Mouse (Mus musculus) frontal cortex, adult 2 months (tissue): ENCODE measurements around the gene Per2. TPM values are rescaled to one million over a fixed set of nuclear protein-coding genes. Genes with fewer than 3 reads are reported as not detected.
A peak's percentile ranks its signal among the peaks of the same experiment; 100 is the strongest.

Source experiments
- DNase-seq, 2 experiments: peaks; one replicate each; pipeline ENCODE4 v3.0.0; 2022; ENCODE audit warnings: low spot score in 1 of 2; ENCODE audit errors: extremely low spot score in 1 of 2
- polyA plus RNA-seq: library from polyadenylated mRNA; depleted of rRNA; stranded (reverse); fragments of >200 nt; gene quantifications from 2 replicates; pipeline ENCODE4 v1.2.3, GENCODE M21; 2012

Per2 gene
- polyA plus RNA-seq, 1 experiment, result 18.6 TPM

DNA sequence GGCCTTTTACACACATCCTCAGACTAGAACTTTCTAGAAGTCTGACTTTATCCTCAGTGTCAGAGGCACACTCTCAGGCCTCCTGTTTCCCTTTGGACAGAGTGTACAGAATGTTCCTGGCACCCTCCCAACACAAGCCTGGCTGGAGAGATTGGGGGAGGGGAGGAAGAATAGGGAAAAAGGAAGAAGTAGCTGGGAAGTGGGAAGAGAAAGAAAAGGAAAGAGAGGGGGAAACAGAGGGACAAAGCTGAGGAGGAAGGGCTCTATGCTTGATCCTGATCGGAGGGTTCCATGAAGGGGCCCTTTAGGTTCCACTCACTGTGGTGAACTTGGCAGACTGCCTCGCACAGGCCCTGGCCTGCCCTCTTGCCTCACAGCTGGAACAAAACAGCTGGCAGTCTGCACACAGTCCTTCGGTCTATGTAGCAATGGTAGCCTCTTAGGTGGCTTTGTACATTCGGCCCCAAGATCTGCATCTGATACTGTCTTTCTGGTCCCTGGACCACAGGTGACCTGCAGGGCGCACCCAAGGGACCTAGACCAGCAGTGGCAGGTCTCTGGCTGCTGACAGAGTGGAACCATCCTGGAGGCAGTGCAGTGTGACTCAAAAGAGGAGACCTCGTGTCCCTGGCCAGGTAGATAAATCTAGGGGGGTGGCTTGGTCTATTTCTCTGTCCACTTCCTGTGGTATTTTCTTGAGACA, 22.6 kb downstream of the Per2 start:
- peak in 1 of 2 experiments; percentile 57 for DNase-seq

DNA sequence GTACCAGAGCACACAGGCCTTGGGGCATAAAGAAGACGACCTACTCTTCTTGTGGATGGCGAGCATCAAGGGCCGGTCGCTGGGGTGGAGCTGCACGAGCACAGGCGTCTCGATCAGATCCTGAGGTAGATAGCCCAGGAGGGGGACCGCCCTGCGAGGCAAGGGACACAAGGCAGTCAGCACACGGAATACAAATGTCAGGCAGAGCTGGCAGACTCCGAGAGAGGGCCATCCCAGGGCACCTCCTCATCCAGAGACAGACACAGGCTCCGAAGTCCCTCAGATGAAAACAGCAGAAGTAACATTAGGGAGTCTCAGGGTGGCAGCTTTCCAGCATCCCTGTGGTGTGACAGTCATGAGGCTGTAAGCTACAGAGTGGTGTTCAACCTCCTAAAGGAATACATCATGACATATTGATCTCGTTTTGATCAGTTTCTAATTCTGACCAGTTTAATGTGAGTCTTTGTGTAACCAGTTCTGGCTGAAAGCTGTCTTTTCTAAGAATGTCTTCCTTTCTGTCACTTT, 23.5 kb downstream of the Per2 start:
- no peak for DNase-seq

DNA sequence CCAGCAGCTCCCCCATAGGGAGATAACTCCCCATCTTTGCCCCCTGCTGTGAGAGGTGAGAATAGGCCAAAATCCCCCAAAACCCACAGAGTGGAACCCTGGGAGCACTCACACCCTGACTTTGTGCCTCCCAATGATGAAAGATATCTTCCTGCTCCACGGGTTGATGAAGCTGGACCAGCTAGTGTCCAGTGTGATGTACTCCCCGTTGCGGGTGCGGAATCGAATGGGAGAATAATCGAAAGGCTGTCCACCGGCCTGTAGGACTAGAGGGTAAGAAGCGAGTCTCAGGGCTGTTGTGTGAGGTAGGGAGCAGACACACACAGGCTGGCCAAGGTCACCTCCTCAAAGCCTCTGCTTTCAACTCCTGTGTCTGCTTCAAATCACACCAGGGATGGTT, 24.2 kb downstream of the Per2 start:
- DNase-seq, result no peak

DNA sequence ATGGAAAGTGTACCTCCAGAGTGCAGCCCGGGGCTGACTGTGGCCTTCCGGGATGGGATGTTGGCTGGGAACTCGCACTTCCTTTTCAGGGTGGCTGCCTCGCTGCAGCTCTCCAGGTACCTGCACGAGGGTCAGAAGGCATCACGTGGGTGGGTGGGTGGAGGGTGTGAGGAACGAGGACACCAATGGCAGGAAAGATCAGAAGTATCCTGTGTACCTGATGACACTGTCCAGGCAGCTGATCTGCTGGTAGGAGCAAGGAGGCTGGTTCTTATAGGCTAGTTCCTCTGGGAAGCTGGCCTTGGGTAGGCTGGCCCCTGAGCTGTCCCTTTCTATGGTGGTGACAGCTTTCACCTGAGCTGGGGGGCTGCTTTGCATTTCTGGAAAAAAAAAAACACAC, 28.4 kb downstream of the Per2 start:
- no peak for DNase-seq

DNA sequence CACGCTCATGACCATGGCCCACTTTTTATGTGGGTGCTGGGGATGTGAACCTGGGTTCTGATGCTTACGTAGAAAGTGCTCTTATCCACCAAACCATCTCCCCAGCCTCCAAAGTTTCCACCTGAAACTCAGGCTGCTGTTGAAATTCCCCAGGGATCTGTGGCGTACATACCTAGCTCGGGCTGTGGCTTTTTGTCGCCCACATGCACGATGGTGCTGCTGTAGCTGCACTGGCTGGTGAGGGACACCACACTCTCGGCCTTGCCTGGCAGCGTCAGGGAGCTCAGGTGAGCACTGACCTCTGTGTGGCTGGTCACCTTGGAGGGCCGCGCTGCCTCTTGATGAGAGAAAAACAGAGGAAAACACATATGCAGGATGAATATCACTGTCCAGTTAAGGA, 29.9 kb downstream of the Per2 start:
- DNase-seq, result no peak

DNA sequence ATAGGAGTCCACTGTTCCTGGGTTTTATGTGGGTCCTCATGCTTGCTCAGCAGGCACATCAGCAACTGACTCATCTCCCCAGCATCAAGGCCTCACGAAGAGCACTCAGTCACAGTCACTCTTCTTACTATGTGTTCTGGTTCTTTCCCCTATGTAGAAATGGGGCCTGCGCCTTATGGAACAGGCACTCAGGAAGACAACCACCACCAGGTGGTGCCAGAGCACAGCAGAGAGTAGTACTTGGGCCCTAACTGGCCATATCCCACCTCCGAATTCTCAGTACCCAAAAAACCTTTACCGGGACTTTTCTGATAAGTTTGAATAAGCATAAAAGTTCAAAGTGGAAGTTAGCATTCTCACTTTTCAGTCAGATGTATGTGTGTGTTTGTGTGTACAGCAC, 30.5 kb downstream of the Per2 start:
- peak in 1 of 2 experiments; percentile 86 for DNase-seq

DNA sequence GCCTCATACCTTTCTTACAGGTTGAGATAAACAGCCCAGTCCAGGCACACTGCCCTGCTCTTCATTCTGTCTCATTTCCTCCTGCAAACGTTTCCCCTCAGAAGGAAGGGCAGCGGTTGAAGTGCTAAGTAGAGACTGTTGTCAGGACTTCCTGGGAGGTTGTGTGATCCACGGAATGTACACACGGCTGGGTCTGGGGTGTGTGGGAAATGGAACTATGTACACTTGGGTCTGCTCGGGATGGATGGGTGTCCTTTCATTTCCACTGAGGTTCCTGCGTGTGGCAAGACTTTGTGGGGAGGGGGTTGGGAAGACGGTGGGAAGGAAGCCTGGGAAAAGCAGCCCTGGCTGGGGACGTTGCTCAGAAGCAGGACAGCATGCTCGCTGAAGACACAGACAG, 32.7 kb downstream of the Per2 start:
- no peak for DNase-seq

DNA sequence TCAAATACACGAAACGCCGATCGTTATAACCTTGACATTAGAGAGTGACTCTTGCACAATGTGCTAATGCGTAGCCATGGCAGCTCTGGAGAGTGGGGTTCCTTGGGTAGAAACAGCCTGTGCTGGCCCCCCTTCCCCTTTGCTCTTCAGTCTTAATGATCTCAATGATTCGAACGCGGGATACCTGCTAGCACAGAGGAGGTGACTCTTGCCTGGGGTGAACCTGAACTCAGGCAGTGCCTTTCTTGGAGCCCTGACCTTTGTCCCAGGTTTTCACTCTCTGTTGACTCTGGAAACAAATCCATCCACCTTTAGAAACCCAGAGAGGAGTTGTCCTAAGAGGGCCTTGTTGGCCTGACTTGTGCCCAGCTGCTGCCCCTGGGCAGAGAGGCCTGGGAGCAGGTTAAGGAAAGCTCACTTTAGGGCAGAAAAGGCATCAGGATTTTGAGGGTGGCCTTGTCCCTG, 38.5 kb downstream of the Per2 start:
- no peak for DNase-seq

DNA sequence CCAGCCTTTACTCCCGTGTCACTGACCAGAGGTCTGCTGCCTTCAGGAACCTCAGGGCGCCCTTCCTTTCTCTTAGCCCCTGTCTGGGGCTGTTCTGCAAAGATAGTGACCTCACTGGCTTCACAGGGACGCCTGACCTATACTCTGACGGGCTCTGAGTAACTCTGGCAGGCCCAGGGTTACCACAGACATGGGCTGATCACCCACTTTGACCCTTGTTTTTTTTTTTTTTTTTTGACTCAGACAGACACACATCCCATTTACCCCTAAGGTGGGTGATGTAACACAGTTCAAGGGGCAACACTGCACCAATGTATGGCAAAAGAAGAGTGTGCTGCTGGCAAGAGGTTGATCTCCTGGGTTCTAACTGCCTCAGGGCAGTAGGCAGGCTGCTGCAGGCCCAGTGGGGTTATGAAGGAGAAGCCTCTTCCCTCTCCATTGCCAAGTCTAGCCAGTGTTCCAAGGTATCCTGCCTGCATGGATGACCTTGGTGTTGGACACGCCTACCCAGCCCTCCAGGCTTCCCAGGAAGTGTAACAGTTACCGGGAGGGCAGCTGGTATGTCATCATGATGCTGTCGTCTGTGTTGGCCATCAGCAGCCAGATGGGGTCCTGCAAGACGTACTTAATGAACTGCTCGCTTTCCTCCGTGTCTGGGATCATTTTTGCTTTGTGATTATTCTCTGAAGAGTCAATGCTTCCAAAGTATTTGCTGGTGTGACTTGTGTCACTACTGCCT, 39.1 kb downstream of the Per2 start:
- DNase-seq, result no peak

DNA sequence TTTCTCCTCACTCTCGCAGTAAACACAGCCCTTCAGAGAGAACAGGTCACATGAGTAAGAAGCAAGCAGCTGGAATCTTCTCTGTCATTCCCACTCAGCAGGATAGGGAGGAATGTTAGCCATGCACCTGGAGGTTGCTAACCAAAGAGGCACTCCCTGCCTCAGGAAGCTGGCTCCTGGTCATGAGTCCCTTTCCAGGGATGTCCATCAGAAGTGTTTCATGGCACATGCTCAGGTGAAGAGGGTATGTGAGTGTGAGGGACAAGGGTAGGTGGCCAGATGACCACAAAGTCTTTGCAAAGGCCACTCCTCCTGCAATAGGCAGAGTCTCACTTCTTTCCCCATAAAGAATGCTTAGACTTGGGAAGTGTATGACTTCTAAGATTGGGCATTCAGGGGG, 41.1 kb downstream of the Per2 start:
- no peak for DNase-seq

DNA sequence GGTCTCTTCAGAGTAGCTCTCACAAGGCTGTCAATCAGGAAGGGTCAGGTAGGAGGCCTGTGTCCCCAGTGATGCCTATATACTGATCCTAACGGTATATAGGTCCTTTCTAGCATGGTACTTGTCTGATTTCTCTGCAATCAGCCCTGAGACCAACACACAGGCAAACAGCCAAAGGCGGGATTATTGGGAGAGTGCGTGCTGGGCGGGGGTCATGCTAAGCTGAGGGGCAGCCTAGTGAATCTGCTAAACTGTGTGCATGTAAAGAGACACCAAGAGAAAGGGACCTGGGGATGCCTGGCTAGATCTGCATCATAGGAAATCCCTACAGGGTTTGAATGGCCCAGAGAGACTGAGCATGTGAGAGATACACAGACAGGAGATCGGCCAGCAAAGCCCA, 43.8 kb downstream of the Per2 start:
- DNase-seq, result no peak

DNA sequence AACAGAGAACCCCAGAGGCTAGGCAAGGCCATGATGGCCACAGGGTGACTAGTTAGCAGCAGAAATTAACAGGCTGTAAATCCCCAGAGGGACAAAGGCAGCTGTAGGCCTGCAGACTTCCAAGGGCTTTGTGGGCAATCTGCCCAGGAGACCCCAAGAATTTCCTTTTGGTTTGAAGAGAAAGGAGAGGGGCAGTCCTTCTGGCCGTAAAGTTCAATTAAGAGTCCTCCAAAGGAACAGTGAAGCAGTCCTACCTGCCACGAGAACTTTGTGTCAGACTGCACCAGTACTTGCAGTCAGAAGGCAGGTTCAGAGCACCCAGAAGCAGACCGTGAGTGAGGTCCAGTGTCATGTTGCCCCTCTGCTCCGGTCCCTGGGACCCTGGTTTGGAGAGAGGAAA, 44.2 kb downstream of the Per2 start:
- no peak for DNase-seq

DNA sequence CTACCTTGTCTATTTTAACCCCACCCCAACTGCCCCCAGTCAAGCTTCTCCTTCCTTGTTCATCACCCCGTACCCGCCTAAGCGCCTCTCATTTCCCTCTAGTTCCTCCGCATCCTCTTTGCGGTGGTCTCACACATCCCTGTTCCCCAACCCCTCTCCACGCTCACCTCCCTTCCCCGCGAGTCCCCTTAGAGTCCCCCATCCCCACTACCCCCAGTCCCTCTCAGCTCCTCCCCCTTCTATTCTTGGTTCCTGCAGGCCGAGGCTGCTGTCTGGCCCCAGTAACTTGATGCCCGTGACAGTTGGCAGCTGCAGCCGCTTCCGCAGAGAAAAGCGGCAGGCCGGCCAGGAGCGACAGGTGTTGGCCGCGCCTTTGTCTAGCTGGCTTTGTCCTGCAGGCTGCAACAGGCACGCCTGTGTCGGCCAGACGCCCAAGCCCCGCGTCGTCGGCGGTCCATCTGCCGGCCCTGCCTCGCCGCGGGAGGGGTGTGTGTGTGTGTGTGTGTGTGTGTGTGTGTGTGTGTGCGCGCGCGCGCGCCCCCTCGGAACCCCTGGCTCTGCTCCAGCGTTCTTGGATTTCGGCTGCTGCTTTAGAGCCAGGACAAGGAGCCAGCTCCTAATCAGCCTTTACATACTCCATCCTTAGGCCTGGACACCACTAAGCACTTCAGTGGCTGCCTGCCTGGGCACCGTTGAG, 45.1 kb downstream of the Per2 start, which contains the start of gene Hes6:
TSS of gene Hes6 (minus strand) at position 141 of the 697 bp plus-strand sequence.
- DNase-seq, result peak in 1 of 2 experiments; percentile 52

DNA sequence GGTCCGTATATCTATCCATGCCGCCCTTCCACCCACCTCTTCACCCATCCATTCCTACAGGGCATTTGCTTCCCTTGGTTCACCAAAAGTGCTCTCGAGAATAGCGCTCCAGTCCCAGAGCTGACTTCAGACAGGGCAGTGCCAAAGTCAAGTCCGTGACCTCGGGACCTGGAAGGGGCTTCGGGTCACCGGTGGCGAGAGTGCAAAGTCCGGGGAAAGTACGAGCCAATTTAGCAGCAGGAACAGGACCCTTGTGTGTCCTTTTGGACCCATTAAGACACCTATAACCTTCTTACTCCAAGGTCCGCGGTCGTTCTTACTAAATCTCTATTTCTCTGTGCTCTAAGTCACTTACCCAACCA, 45.6 kb downstream of the Per2 start:
- peak in 1 of 2 experiments; percentile 14 for DNase-seq

DNA sequence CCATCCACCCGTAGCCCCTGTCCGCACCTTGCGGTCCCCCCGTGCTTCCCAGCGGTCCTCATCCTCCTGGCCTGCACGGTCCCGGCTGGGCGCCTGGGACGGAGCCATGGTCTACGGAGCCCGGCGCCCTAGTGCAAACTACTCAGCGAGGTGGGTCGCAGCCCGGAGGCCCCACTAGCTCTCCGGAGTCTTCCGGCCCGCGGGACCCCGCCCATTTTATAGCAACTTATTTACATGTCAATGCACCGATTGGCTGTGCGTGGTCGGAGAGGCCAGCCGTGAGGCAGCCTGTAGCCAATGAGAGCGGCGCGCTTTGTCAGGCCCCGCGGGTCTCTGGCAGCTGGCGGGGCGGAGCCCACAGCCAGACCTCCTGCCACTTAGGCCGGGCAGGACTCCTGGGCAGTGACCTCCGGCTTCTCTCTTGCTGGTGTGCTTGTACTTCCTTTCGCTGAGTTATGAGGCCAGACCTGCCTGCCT, 46.1 kb downstream of the Per2 start:
- DNase-seq, result peak; percentile 86 to 91

DNA sequence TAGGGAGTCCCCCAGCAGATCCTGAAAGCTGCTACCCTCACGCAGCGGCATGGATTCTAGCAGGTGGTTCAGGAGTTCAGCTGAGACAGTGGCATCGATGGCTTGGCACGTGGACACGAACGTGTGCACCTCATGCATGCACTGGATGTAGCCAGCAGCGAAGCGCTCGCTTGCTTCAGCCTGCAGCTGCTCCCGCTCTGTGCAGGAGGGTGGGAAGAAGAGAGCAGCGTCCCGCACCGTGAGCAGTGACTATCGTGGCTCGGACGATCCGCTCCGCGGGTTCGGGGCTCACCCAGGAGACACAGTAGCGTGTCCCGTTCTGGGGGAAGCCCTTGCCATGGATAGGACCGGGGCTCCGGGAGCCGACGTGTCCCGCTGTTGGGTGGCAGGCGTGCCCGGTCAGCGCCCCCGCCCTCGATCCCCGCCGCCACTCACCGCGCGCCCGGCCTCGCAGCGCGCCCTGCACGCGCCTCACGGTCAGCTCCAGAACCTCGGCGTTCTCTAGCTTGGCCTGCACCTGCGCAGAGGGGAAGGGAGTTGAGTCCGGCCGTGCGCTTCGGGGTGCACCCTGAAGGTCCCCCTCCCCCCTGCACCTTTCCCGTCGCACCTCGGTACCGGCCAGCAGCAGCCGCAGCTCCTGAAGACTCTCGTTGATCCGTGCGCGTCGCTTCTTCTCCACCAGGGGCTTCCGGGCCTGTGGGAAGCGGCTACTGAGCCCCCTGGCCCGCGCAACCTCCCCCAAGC, 46.7 kb downstream of the Per2 start:
- no peak for DNase-seq

DNA sequence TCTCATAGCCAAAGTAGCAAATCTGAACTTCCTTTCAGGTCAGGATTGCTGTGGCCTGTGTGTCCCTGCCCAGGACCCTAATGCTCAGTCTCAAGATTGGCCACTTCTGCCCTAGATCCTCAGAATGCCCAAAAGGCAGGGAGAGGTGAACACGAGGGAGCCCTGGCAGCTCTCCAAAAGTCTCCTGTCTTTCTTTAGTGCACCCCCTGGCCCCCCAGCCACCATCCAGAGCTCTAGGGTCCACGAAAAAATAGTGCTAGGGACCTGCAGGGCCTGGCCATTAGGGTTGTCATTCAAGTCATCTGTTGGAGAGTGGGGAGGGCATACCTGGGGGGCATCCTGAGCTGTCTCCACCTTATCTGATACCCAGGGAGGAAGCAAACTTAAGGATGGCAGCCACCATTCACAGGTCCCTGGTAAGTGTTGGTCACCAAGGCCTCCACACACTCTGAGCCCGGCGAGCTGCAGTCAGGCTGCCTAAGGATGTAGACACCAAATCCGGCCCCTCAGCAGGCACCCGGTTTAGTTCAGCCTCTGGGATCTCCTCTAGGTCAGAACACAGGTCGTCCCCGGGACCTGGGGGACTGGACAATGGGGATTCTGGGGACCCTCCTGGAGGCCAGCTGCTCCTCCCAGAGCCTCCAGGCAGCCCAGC, 47.4 kb downstream of the Per2 start:
- no peak for DNase-seq

DNA sequence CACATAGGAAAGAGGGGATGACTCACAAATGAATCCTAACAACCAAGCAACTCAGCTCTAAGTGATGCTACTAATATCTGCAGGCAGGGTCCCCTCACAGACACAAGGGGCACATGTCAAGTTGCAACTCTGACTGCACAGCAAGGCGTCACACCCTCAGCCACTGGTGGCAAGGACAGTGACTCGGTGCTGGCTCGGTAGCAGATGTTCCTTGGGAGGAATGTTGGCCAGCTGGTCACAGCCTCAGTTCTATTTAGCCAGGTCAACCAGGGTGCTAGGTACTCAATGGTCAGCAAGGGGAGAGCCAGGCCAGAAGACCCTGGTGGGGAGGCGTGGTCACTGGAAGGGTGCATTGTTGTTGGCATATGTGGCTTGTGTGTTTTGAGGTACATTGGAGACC, 51.3 kb downstream of the Per2 start:
- no peak for DNase-seq

DNA sequence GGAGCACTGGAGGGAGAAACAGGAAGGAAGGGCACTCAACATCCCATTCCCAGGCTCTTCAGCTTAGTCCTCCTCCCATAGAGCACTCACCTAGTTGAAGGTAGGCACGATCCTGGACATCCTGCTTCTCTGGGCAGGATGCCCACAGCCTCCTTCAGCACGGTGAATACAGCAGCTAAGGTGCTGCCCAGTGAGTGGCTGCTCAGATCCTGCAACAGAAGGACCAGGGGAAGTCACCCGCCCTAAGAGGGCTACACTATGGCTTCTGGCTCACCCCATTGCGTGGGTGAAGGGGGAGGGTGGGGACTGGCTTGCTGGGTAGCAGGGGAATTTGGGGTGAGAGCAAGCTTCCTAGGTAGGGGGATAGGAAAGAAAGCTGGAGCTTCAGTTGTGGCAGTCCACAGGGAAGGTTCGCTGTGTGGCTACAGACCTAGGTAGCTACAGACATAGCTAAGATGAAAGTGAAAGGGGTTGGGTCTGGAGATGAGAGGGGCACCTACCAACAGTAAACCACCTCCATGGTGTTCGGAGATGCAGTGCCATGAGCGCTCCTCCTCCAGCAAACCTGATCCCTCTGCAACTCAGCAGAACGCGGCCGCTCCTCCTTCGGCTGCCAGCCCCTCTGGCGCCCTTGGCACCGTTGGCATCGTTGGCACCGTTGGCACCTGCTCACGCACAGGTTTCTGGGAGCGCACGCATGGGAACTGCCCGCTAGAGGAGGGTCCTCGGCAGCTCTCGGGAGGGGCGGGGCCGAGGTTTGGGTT, 53.5 kb downstream of the Per2 start:
- DNase-seq, result no peak
